ENCODE assay signal across 8 mouse cellular contexts in the genomic region with DNA sequence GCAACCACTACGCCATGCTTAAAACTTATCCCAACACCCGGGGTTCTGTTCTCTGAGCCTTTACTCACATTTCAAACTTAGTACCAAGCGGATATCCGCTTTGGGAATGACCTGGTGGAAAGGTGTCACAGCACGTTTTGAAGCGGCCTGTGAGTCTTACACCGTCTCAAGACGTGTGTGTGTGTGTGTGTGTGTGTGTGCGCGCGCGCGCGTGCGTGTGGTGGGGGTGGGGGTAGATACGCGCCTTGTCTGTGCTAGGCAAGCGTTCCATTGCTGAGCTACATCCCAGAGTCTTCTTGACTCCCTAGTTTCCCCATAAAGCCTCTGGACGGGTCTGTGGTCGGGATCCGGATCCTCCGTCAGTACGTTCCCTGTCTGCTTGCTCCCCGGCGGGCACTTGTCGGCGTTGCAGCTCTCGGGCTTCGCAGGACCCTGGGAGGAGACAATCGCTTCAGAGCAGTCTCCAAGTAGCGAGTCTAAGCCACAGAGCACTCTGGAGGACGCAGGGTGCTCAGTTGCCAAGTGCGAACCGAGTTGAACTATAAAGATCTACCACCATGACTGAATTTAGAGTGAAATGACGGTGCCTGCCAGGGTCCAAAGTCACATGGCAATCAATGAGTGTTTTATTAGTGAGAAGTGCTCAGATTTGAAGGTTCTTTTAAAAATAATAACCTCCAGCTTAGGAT. TPM values are rescaled to one million over a fixed set of nuclear protein-coding genes. Genes with fewer than 3 reads are reported as not detected.
DNase-seq lines count a peak whose midpoint lies in the region; ATAC-seq lines count a peak whose summit lies in the region.

No protein-coding gene starts in this region.

- H3K36me3 ChIP-seq in intestine, embryonic 16.5 days (ENCODE audit: control insufficient read depth, insufficient read depth, low read length) = peaks cover 16% of the 10 kb centered on the region
- peaks cover 14% of the 10 kb centered on the region for H3K36me3 ChIP-seq in midbrain, embryonic 15.5 days (replicated peaks)

- peaks cover 26% of the 10 kb centered on the region for H3K4me1 ChIP-seq in intestine, embryonic 16.5 days (ENCODE audit: control insufficient read depth, insufficient read depth, low read length)
- peaks cover 36% of the 10 kb centered on the region for H3K4me1 ChIP-seq in midbrain, embryonic 15.5 days

- peak overlapping the region; percentile 73 for H3K4me3 ChIP-seq in intestine, embryonic 16.5 days (ENCODE audit: low read length)
- H3K4me3 ChIP-seq in midbrain, embryonic 15.5 days = peak overlapping the region; percentile 75

- peak; percentile 68 for DNase-seq in ovary, postnatal 36 days (ENCODE audit: low spot score)
- no peak for DNase-seq in ovary, adult 18-20 months (ENCODE audit: low spot score)
- peak; percentile 62 for DNase-seq in cerebellum, adult 8-10 months
- DNase-seq in gastrocnemius, adult 8-10 months (ENCODE audit: low spot score in 2 of 2) = peak; percentile 41 to 54
- peak; percentile 85 for DNase-seq in liver
- DNase-seq in testis, postnatal 10 days (ENCODE audit: low spot score) = peak; percentile 84

- WGBS in intestine, embryonic 16.5 days = under 1% methylated on average over 35 of the region's 35 CpGs
- WGBS in midbrain, embryonic 15.5 days = under 1% methylated on average over 35 of the region's 35 CpGs

- no peaks in the 10 kb centered on the region for H3K27me3 ChIP-seq in intestine, embryonic 16.5 days (replicated peaks; ENCODE audit: control insufficient read depth, insufficient read depth, low read length)
- no peaks in the 10 kb centered on the region for H3K27me3 ChIP-seq in midbrain, embryonic 15.5 days (replicated peaks)

- H3K9ac ChIP-seq in intestine, embryonic 16.5 days (ENCODE audit: low read depth, low read length) = peak overlapping the region; percentile 96
- peak overlapping the region; percentile 82 for H3K9ac ChIP-seq in midbrain, embryonic 15.5 days

- ATAC-seq in intestine, embryonic 16.5 days = peak; percentile 34
- ATAC-seq in midbrain, embryonic 15.5 days (replicated peaks) = peak; percentile 34

- H3K27ac ChIP-seq in intestine, embryonic 16.5 days (ENCODE audit: low read length) = peak overlapping the region; percentile 99
- peak overlapping the region; percentile 99 for H3K27ac ChIP-seq in midbrain, embryonic 15.5 days

- peak overlapping the region; percentile 95 for H3K4me2 ChIP-seq in intestine, embryonic 16.5 days (ENCODE audit: low read depth, low read length)
- peak overlapping the region; percentile 98 for H3K4me2 ChIP-seq in midbrain, embryonic 15.5 days

- H3K9me3 ChIP-seq in intestine, embryonic 16.5 days (ENCODE audit: control insufficient read depth, low read length) = no peaks in the 10 kb centered on the region
- no peaks in the 10 kb centered on the region for H3K9me3 ChIP-seq in midbrain, embryonic 15.5 days

RNA-seq across cellular contexts. Expression of a gene that starts 1.2 kb away (rescaled TPM):
- total RNA-seq in gastrocnemius, adult 8-10 months (2022) = 100 to 1,000 TPM; 105 to 116 (median 109) TPM
- polyA plus RNA-seq in intestine, embryonic 16.5 days (2015; fragmentation: Nextera tagmentation; extraction: Ambion mirVana) = 142 and 146 TPM in 2 replicates
- 175 and 176 TPM in 2 replicates for polyA plus RNA-seq in midbrain, embryonic 15.5 days (2015; fragmentation: Nextera tagmentation; extraction: Ambion mirVana)

RNA-seq across cellular contexts. Expression of a gene that starts 15.5 kb away (rescaled TPM):
- total RNA-seq in gastrocnemius, adult 8-10 months (2022) = 100 to 1,000 TPM; 222 to 343 (median 237) TPM
- polyA plus RNA-seq in intestine, embryonic 16.5 days (2015; fragmentation: Nextera tagmentation; extraction: Ambion mirVana) = 347 and 378 TPM in 2 replicates
- 92.7 and 94.7 TPM in 2 replicates for polyA plus RNA-seq in midbrain, embryonic 15.5 days (2015; fragmentation: Nextera tagmentation; extraction: Ambion mirVana)

RNA-seq across cellular contexts. Expression of a gene that starts 20.8 kb away (rescaled TPM):
- under 1 TPM in 3 of 4 experiments, not detected in 1; 0.27 to 0.70 (median 0.56) TPM for total RNA-seq in gastrocnemius, adult 8-10 months (2022)
- polyA plus RNA-seq in intestine, embryonic 16.5 days (2015; fragmentation: Nextera tagmentation; extraction: Ambion mirVana) = 5.2 and 5.9 TPM in 2 replicates
- 2.4 and 3.3 TPM in 2 replicates for polyA plus RNA-seq in midbrain, embryonic 15.5 days (2015; fragmentation: Nextera tagmentation; extraction: Ambion mirVana)

RNA-seq across cellular contexts. Expression of a gene that starts 24.1 kb away (rescaled TPM):
- total RNA-seq in gastrocnemius, adult 8-10 months (2022) = 1 to 10 TPM in 3 of 4 experiments, under 1 TPM in 1; 0.58 to 1.6 (median 1.4) TPM
- 2,407 and 2,590 TPM in 2 replicates for polyA plus RNA-seq in intestine, embryonic 16.5 days (2015; fragmentation: Nextera tagmentation; extraction: Ambion mirVana)
- 5.6 and 8.2 TPM in 2 replicates for polyA plus RNA-seq in midbrain, embryonic 15.5 days (2015; fragmentation: Nextera tagmentation; extraction: Ambion mirVana)

RNA-seq across cellular contexts. Expression of a gene that starts 42.2 kb away (rescaled TPM):
- 10 to 100 TPM; 28.5 to 34.2 (median 31.2) TPM for total RNA-seq in gastrocnemius, adult 8-10 months (2022)
- 46.2 and 49.1 TPM in 2 replicates for polyA plus RNA-seq in intestine, embryonic 16.5 days (2015; fragmentation: Nextera tagmentation; extraction: Ambion mirVana)
- polyA plus RNA-seq in midbrain, embryonic 15.5 days (2015; fragmentation: Nextera tagmentation; extraction: Ambion mirVana) = 65.8 and 66.5 TPM in 2 replicates
